In genomic region chr7:34403876-34404275, GRCm38 (mm10) we compare ENCODE assay signal across 20 mouse cellular contexts. TPM values are rescaled to one million over a fixed set of nuclear protein-coding genes. Genes with fewer than 3 reads are reported as not detected.
DNase-seq lines count a peak whose midpoint lies in the region; ATAC-seq and TF ChIP-seq lines count a peak whose summit lies in the region.
"Had no signal": no experiment of that assay in that cellular context is flagged by ENCODE, and none has a peak within 500 bp of the region (broad histone marks: within the 10 kb centered on the region; RNA-seq: fewer than 3 reads in every experiment).

No protein-coding gene starts in this region.

- ATAC-seq in kidney, embryonic 16.5 days (ENCODE audit: low FRiP score, low TSS enrichment) = 0 out of 2 replicates have a peak, but pooled peaks have one; percentile 27
- ATAC-seq in heart, embryonic 11.5 days (replicated peaks; ENCODE audit: insufficient number of reproducible peaks, low FRiP score, low TSS enrichment) = no peak
- ATAC-seq: forebrain, embryonic 15.5 days; hindbrain, embryonic 16.5 days; inflammation-experienced regulatory T-cells, adult 6 months had no signal

- no peak for TF ChIP-seq CTCF in kidney, adult 2 months (conservative IDR thresholded peaks at IDR 0.05; ENCODE audit: insufficient read depth, insufficient read length, low read depth, low read length)
- TF ChIP-seq CTCF in CH12.LX (conservative IDR thresholded peaks at IDR 0.05 in 1 of 2, IDR thresholded peaks at IDR 0.05 in 1 of 2; ENCODE audit: low read depth in 2 of 2, low read length in 2 of 2) = no peak

- H3K9ac ChIP-seq in CH12.LX (ENCODE audit: insufficient read depth, low read depth) = no peak overlapping the region
- H3K9ac ChIP-seq in kidney, embryonic 16.5 days (replicated peaks; ENCODE audit: low read length) = no peak overlapping the region
- no peak overlapping the region for H3K9ac ChIP-seq in heart, embryonic 11.5 days (ENCODE audit: low read depth, low read length)
- H3K9ac ChIP-seq: forebrain, embryonic 15.5 days; heart, embryonic 12.5 days; hindbrain, embryonic 12.5 days had no signal

- H3K36me3 ChIP-seq in kidney, adult 2 months (ENCODE audit: control insufficient read depth, insufficient read depth, low read length) = no peaks in the 10 kb centered on the region
- no peaks in the 10 kb centered on the region for H3K36me3 ChIP-seq in CH12.LX (replicated peaks in 1 of 2; ENCODE audit: control insufficient read depth in 1 of 2, insufficient read depth in 1 of 2, low read length in 1 of 2)
- H3K36me3 ChIP-seq in kidney, embryonic 16.5 days (ENCODE audit: insufficient read depth, low read length) = no peaks in the 10 kb centered on the region
- no peaks in the 10 kb centered on the region for H3K36me3 ChIP-seq in heart, embryonic 11.5 days (ENCODE audit: control insufficient read depth, insufficient read depth, low read length)
- H3K36me3 ChIP-seq: forebrain, embryonic 15.5 days; heart, embryonic 12.5 days; hindbrain, embryonic 12.5 days had no signal

- H3K4me1 ChIP-seq in kidney, adult 2 months (ENCODE audit: control insufficient read depth, insufficient read depth, low read length) = no peaks in the 10 kb centered on the region; the same call in 1 of the 2 replicates
- H3K4me1 ChIP-seq in CH12.LX (ENCODE audit: control insufficient read depth in 1 of 2, insufficient read depth in 2 of 2) = peaks cover 4 to 12% of the 10 kb centered on the region in 2 experiments; a peak in 3 of 4 replicates
- H3K4me1 ChIP-seq in kidney, embryonic 16.5 days (ENCODE audit: insufficient read depth, low read length) = peaks cover 3% of the 10 kb centered on the region; the same call in 1 of the 2 replicates
- H3K4me1 ChIP-seq in heart, embryonic 11.5 days (ENCODE audit: control insufficient read depth, insufficient read depth, low read length) = no peaks in the 10 kb centered on the region
- H3K4me1 ChIP-seq: heart, embryonic 12.5 days had no signal

- no peak overlapping the region for H3K4me2 ChIP-seq in CH12.LX (ENCODE audit: insufficient read depth, low read depth, poor library complexity, severe bottlenecking)
- H3K4me2 ChIP-seq in kidney, embryonic 16.5 days (replicated peaks; ENCODE audit: low read depth, low read length) = no peak overlapping the region
- no peak overlapping the region for H3K4me2 ChIP-seq in heart, embryonic 11.5 days
- H3K4me2 ChIP-seq: forebrain, embryonic 15.5 days; heart, embryonic 12.5 days; hindbrain, embryonic 12.5 days had no signal

- no peaks in the 10 kb centered on the region for H3K27me3 ChIP-seq in kidney, adult 2 months (replicated peaks; ENCODE audit: control insufficient read depth, insufficient read depth, low read length)
- no peaks in the 10 kb centered on the region for H3K27me3 ChIP-seq in CH12.LX (replicated peaks)
- no peaks in the 10 kb centered on the region for H3K27me3 ChIP-seq in kidney, embryonic 16.5 days (ENCODE audit: insufficient read depth, low read length)
- no peaks in the 10 kb centered on the region for H3K27me3 ChIP-seq in heart, embryonic 11.5 days (ENCODE audit: control insufficient read depth, insufficient read depth, low read length)
- H3K27me3 ChIP-seq: forebrain, embryonic 15.5 days; heart, embryonic 12.5 days; hindbrain, embryonic 12.5 days had no signal

- H3K9me3 ChIP-seq in CH12.LX (replicated peaks; ENCODE audit: low read length) = peaks cover 4% of the 10 kb centered on the region
- no peaks in the 10 kb centered on the region for H3K9me3 ChIP-seq in kidney, embryonic 16.5 days (ENCODE audit: low read length)
- H3K9me3 ChIP-seq in heart, embryonic 11.5 days (replicated peaks; ENCODE audit: control insufficient read depth, low read length) = no peaks in the 10 kb centered on the region
- H3K9me3 ChIP-seq: forebrain, embryonic 15.5 days; heart, embryonic 12.5 days; hindbrain, embryonic 12.5 days had no signal

- in situ Hi-C loops in CH12.LX (cut with MboI; ENCODE audit: low pct_ligation_motif_present, low pct_unique_long_range_greater_than_20kb, low sequenced_read_pairs) = loop anchor here (25.0 kb wide), 1 partner anchor 783 kb away; the partner anchor contains the start of gene Slc7a10

- DNase-seq in kidney, adult 2 months = peak; percentile 38
- DNase-seq in kidney, adult 18-20 months = no peak
- DNase-seq in CH12.LX (ENCODE audit: extremely low read depth) = no peak
- peak; percentile 20 to 35 for DNase-seq in kidney, postnatal 4 days
- no peak for DNase-seq in heart, postnatal 14 days
- DNase-seq in heart, adult 9 months (ENCODE audit: low spot score in 2 of 2) = no peak
- DNase-seq: adrenal gland, adult 8-10 months; adrenal gland, postnatal 36 days; cerebellum, adult 2 months; cerebellum, postnatal 10 days; gastrocnemius, postnatal 10 days; heart, adult 18-20 months; heart, postnatal 4 days had no signal

- 41% methylated on average over 11 of the region's 11 CpGs for WGBS in kidney, adult 2 months
- 39% methylated on average over 11 of the region's 11 CpGs for WGBS in kidney, embryonic 16.5 days
- WGBS in heart, embryonic 11.5 days (ENCODE audit: insufficient replicate concordance) = 67% methylated on average over 11 of the region's 11 CpGs

- no peak for TF ChIP-seq POLR2A in kidney, adult 2 months (IDR thresholded peaks at IDR 0.05; ENCODE audit: low read depth, low read length)
- no peak for TF ChIP-seq POLR2A in CH12.LX (IDR thresholded peaks at IDR 0.05; ENCODE audit: low read depth, low read length)

- TF ChIP-seq EP300 in CH12.LX (IDR thresholded peaks at IDR 0.05; ENCODE audit: low read length) = no peak

- no peaks in the 10 kb centered on the region for H3K79me2 ChIP-seq in CH12.LX (replicated peaks; ENCODE audit: control insufficient read depth, extremely low read depth, insufficient read depth, poor library complexity, severe bottlenecking)

- intact Hi-C loops in heart, postnatal 14 days (cut with DNase I) = loop anchor here (10.0 kb wide), 1 partner anchor 771 kb away; no protein-coding TSS in a partner anchor

- dilution Hi-C loops in CH12.LX (cut with MboI; ENCODE audit: extremely low pct_ligation_motif_present, extremely low pct_unique_long_range_greater_than_20kb, low sequenced_read_pairs) = no loop called here

- H3K4me3 ChIP-seq in kidney, adult 2 months (ENCODE audit: insufficient read depth, low read depth, low read length) = no peak overlapping the region
- no peak overlapping the region for H3K4me3 ChIP-seq in CH12.LX (replicated peaks in 1 of 3; ENCODE audit: low read depth in 2 of 3, low read length in 2 of 3, poor library complexity in 1 of 3)
- no peak overlapping the region for H3K4me3 ChIP-seq in kidney, embryonic 16.5 days (ENCODE audit: low read length)
- no peak overlapping the region for H3K4me3 ChIP-seq in heart, embryonic 11.5 days (ENCODE audit: low read depth, low read length)
- H3K4me3 ChIP-seq: forebrain, embryonic 15.5 days; heart, embryonic 12.5 days; hindbrain, embryonic 12.5 days had no signal

- TF ChIP-seq RAD21 in CH12.LX (IDR thresholded peaks at IDR 0.05; ENCODE audit: low read depth, low read length) = no peak

- H3K27ac ChIP-seq in kidney, adult 2 months (ENCODE audit: insufficient read depth, low read depth, low read length) = peak overlapping the region; percentile 12; the same call in 1 of the 2 replicates
- no peak overlapping the region for H3K27ac ChIP-seq in CH12.LX (ENCODE audit: insufficient read depth, low read depth)
- no peak overlapping the region for H3K27ac ChIP-seq in kidney, embryonic 16.5 days (ENCODE audit: low read length)
- no peak overlapping the region for H3K27ac ChIP-seq in heart, embryonic 11.5 days (ENCODE audit: low read depth, low read length)
- H3K27ac ChIP-seq: forebrain, embryonic 15.5 days; hindbrain, embryonic 12.5 days had no signal

TF ChIP-seq in CH12.LX, 34 proteins besides CTCF, POLR2A, EP300 and RAD21:
- TF ChIP-seq NELFE (IDR thresholded peaks at IDR 0.05; ENCODE audit: low read depth, low read length) = no peak
- TF ChIP-seq MAX (IDR thresholded peaks at IDR 0.05; ENCODE audit: low read length) = peak; percentile 17; the same call in 1 of the 2 replicates
- TF ChIP-seq CHD1 (IDR thresholded peaks at IDR 0.05; ENCODE audit: low read depth, low read length) = no peak
- TF ChIP-seq BHLHE40 (IDR thresholded peaks at IDR 0.05; ENCODE audit: low read depth, low read length) = peak; percentile 84
- no peak for TF ChIP-seq MEF2A (IDR thresholded peaks at IDR 0.05; ENCODE audit: borderline replicate concordance, low read depth, low read length)
- TF ChIP-seq ZC3H11A (IDR thresholded peaks at IDR 0.05; ENCODE audit: low read depth, low read length) = no peak
- 0 out of 2 replicates have a peak, but pooled peaks have one; percentile 32 for TF ChIP-seq MYC (IDR thresholded peaks at IDR 0.05; ENCODE audit: low read depth, low read length)
TF ChIP-seq in CH12.LX: peak in this region for 3.

RNA-seq across cellular contexts. Expression of gene Lsm14a, which starts 10.8 kb away (rescaled TPM):
- 41.5 and 48.1 TPM in 2 replicates for polyA plus RNA-seq in kidney, adult 2 months (2012; rRNA removed)
- total RNA-seq in CH12.LX (2012; rRNA removed) (45.2 and 53.7 TPM in 2 replicates), CH12.LX (2014; rRNA removed) (80.7 and 90.0 TPM in 2 replicates)
- polyA plus RNA-seq in CH12.LX (2012; ENCODE audit: insufficient read length, low read depth) = 193 and 203 TPM in 2 replicates
- 90.6 and 92.1 TPM in 2 replicates for polyA plus RNA-seq in kidney, embryonic 16.5 days (2015; fragmentation: Nextera tagmentation; extraction: Ambion mirVana)
- polyA plus RNA-seq in heart, embryonic 11.5 days (2014; fragmentation: Nextera tagmentation; extraction: Ambion mirVana) = 41.7 and 46.4 TPM in 2 replicates
- 10 to 100 TPM; 81.3 to 87.3 TPM for total RNA-seq in heart, postnatal 14 days (2021)

Comparison
In these comparisons a context has a peak if more than half of its experiments do, and no peak if none do; other contexts are left out.
1. DNase-seq: peak in kidney, adult 2 months (single experiment) and kidney, postnatal 4 days (2 of 2); none in kidney, adult 18-20 months (single experiment), CH12.LX (single experiment), heart, postnatal 14 days (0 of 2) and heart, adult 9 months (0 of 2).